In the genomic region with DNA sequence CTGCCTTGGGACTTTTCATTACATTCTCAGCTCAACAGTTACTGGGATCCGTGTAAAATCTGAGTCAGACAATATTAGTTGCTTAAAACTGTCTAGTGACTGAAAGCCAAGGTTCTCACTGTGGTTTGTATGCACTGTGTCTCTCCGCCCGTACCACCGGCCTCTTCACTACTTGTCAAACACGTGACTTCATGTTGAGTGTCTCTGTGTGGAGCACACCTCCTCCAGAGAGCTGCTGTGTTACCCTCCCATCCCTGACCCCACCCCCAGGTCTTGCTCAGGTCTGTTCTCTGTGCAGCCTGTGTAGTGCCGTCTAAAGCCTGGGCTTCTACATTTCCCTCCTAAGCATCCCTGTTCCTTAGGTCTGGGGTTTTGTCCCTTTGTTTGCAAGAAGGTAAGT, we compare ENCODE assay signal across 18 mouse cellular contexts.
"Had no signal": no experiment of that assay in that cellular context is flagged by ENCODE, and none has a peak within 500 bp of the region (broad histone marks: within the 10 kb centered on the region; RNA-seq: fewer than 3 reads in every experiment).

No protein-coding gene starts in this region.

- H3K27ac ChIP-seq: kidney, postnatal 0 days; left cerebral cortex, adult 2 months; liver, embryonic 13.5 days; midbrain, embryonic 13.5 days; neural tube, embryonic 12.5 days; neural tube, embryonic 15.5 days; stomach, postnatal 0 days had no signal

- H3K27me3 ChIP-seq: liver, embryonic 13.5 days; midbrain, embryonic 13.5 days; neural tube, embryonic 12.5 days; neural tube, embryonic 15.5 days had no signal

- H3K9ac ChIP-seq: liver, embryonic 13.5 days; midbrain, embryonic 13.5 days; neural tube, embryonic 12.5 days; neural tube, embryonic 15.5 days had no signal

- H3K4me2 ChIP-seq: liver, embryonic 13.5 days; midbrain, embryonic 13.5 days; neural tube, embryonic 12.5 days; neural tube, embryonic 15.5 days had no signal

- H3K9me3 ChIP-seq: liver, embryonic 13.5 days; midbrain, embryonic 13.5 days; neural tube, embryonic 12.5 days; neural tube, embryonic 15.5 days had no signal

- ATAC-seq: intestine, postnatal 0 days; midbrain, embryonic 13.5 days had no signal

- DNase-seq: kidney, adult 2 months; kidney, postnatal 36 days; layer of hippocampus, postnatal 36 days; liver, embryonic 13.5 days; lung, adult 2 months; lung, postnatal 14 days; right cerebral cortex, adult 18-20 months; right cerebral cortex, postnatal 14 days; right cerebral cortex, postnatal 4 days; thymus, adult 18-20 months; thymus, postnatal 36 days had no signal

- H3K4me3 ChIP-seq: left cerebral cortex, adult 2 months; liver, embryonic 13.5 days; midbrain, embryonic 13.5 days; neural tube, embryonic 12.5 days; neural tube, embryonic 15.5 days had no signal
